Mouse (Mus musculus): Measurements from ENCODE around the gene Gm10974.

DNA sequence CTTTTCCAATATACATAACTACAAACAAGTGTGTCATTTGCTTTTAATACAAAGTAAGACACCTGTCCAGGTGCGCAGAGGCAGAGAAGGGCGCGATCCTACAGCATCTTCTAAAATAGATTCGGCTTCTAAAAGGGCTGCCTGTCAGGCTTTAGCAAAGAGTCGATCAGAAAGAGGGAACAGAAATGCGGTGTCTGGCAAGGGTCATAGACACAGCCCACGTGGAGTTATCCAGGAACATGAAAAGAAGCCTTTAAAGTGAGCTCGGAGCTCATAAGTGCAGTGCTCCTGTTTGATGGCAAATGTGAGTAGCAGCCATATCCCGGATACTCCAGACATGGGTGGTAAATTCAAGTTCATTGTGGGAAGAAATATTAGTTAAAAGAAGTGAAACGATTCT lies 17.1 kb upstream of the Gm10974 start:
- TF ChIP-seq CTCF (IDR thresholded peaks at IDR 0.05; ENCODE audit: low read depth, low read length) (no peak), GATA1 (IDR thresholded peaks at IDR 0.05; ENCODE audit: borderline replicate concordance, low read length) (no peak)

Measured in G1E (cell line).